Mouse (Mus musculus) lung, postnatal 10 days (tissue): Measurements from ENCODE around the gene Rora.
A peak's percentile ranks its signal among the peaks of the same experiment; 100 is the strongest.

Source experiments
- DNase-seq: peaks from one replicate; pipeline ENCODE4 v3.0.0; 2021

The Rora gene

DNA sequence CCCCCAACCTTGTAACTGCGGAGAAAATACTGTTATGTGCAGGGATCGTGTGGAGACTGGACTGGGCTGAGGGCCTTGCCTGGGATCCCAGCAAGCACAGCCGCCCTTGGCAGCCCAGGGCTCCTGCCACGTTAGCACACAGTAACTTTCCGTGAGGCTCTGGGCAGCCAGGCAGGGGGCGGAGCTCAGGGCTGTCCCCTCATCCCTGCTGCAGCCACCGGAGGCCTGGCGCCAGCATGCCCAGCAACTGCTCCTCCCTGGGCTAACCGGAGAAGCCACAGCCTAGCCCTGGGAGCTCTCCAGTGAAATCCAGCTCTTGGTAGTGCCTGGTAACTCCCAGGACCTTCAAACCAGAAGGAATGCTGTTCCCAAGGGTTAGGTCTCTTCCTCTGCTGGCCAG, 605.8 kb downstream of the Rora start:
- DNase-seq: peak; percentile 82

DNA sequence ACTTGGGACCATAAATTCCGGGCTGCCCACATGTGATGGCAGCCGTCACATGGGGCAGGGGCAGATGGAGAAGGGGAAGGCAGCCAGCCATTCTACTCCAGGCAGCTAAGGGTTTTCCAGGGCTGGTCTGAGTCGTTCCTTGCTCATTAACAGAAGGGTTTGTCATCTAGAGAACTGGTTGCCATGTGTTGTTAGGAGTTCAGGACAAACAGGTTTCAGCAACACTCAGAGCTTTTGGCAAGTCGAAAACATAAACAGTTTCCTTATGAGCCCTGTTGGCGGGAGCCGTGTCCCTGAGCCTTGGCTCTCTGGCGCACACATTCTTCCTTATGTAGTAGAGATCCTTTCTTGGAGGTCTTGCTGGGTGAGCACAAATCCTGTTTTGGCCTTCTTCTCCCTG, 611.6 kb downstream of the Rora start:
- DNase-seq: peak; percentile 61

DNA sequence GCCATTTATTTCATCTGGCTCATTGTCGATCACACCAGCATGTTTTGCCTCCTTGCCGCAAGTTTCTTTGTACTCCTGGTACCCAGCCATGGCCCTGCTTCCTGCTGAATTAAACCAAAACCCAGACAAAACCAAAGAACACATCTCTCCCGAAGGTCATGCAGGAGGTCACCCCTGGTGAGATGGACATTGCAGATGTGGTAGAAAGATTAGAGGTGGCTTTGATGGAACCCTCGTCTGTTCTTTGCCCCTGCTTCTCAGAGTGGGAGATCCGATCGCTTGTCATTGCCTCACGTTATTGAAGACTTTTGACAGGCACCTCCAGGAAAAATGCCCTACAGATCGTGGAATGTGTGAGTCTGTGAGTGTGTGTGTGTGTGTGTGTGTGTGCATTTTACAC, 616.8 kb downstream of the Rora start:
- DNase-seq: no peak

DNA sequence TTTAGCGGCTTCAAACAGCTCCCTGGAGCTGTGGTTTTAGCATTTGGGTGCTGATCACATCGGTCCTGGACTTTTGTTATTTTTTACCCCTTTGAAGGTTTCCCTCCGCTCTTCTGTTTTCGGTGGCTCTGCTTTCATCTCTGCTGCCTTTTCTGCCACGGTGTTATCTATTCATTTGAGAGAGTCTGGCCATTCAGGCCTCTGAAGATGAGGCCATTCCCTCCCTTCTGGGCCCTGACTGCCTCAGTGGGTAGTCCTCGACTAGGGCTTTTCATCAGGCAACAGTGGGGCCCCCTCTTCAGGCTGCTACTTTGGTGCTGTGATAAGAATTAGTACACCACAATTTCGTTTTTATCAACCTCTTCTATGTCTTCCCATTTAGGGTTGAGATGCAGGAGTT, 617.3 kb downstream of the Rora start:
- no peak for DNase-seq

DNA sequence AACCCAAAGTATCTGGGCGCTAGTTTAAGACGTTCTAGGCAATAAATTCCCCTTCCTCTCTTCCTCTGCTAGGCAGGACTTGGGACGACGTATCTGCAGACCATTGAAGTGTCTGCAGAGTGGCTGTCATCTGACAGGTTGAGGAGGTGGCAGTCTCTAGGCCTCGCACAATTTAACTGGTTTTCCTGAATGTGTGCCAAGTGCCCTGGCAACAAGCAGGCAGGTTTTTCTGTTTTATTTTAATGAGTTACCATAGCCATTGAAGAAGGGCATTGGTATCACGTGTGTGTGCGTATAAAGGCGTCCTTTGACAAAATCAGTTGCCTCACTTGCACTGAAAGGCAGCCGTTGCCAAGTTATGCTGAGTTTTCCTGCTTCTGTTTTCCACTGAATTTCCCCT, 619.3 kb downstream of the Rora start:
- no peak for DNase-seq

DNA sequence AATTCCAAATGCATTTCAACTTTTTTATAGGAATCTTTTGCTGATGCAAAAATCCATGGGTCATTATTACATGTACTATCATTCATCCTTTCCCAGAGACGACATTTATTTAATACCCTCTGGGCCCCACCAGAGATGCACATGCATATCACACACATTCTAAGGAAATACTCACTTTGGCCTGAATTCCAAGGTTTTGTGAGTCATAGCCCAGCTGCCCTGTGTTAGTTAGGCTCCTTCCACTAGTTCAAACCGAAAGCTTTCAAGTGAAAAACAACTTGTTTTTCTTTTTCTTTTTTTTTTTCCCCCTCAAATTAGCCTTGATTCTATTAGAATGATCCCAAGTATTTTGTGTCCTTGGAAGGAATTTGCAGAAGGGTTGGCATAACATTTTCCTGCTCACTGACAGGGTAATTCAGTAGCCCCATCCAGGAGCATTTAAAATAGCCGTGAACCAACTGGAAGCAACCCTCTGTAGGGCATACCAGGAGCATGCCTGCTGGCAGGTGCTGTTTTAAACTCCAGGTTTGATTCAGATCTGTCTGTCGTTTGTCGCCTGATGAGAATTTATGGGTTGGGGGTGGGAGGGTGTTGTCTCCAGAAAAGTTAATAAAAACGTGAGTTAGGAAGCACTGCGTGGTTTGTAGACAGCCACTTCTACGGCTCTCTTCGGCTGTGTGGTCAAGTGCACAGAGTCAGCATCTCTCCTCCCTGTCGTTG, 621.3 kb downstream of the Rora start:
- DNase-seq: no peak

DNA sequence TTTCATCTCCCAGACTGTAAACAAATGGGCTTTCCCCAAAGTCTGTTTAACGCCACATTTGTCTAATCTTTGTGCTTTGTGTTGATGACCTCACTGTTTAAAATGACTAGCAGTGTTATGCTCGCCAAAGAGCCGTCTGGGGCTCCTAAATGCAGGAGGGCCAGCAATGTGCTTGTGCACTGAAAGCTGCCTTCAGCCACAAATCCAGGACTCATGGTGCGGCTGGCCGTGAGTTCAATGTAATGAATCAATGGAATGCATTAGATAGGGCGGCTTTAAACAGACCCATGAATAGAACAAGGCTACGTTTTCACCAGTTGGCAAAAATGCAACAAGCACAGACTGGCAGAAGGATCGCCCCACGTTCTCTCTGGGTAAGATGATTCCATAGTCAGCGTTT, 623.7 kb downstream of the Rora start:
- DNase-seq: peak; percentile 27

DNA sequence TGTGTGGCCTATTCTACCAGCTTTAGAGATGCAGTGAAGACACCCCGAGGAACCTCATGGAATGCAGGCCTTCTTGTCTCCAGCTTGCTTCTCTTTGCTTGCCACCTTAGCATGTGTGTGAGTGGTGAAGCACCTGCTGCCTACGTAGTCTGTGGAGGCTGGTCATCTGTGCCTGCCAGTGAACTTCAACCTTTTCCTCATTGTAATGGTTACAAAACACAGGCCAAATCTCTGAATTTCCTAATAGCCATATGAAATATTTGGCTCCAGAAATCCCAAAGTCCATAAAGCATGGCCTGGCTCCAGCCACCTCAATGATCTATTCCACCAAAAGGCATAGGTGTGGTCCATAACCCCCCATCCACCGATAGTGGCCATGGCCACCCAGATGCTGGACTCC, 631.4 kb downstream of the Rora start:
- no peak for DNase-seq

DNA sequence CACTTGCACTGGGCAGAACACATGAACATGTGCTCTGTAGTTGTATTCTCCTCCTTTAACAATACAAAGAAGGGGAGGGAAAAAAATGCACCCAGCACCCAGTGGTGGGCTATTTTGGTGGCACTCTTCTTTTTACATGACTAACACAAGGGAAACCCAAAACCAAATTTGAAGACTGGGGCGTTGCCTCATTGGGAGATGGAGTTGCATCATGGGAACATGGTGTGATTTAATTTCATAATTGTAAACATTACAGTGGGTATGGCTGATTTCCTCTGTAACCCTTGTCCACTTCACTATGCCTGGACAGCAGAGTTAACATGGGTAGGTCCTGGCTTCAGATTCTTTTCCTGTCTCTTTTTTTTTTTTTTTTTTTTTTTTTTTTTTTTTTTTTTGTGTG, 634.5 kb downstream of the Rora start:
- no peak for DNase-seq

DNA sequence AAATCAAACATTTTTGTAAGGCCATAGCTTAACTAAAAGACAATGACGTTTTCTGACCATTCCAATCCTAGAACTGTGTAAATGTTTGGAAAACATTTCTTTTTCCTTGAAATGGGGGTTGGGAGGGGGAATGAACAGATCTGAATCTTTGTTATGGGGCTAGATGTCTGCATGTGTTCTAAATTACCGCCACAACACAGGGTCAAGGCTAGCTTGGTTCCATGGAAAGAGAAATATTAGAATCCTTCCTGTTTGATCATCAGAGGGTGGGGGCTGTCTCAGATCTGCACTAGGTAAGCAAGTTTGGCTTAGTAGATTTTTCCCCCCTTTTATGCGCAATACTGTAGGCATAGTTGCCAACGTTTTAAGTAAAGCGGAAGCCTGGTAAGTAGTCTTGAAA, 635.0 kb downstream of the Rora start:
- no peak for DNase-seq

DNA sequence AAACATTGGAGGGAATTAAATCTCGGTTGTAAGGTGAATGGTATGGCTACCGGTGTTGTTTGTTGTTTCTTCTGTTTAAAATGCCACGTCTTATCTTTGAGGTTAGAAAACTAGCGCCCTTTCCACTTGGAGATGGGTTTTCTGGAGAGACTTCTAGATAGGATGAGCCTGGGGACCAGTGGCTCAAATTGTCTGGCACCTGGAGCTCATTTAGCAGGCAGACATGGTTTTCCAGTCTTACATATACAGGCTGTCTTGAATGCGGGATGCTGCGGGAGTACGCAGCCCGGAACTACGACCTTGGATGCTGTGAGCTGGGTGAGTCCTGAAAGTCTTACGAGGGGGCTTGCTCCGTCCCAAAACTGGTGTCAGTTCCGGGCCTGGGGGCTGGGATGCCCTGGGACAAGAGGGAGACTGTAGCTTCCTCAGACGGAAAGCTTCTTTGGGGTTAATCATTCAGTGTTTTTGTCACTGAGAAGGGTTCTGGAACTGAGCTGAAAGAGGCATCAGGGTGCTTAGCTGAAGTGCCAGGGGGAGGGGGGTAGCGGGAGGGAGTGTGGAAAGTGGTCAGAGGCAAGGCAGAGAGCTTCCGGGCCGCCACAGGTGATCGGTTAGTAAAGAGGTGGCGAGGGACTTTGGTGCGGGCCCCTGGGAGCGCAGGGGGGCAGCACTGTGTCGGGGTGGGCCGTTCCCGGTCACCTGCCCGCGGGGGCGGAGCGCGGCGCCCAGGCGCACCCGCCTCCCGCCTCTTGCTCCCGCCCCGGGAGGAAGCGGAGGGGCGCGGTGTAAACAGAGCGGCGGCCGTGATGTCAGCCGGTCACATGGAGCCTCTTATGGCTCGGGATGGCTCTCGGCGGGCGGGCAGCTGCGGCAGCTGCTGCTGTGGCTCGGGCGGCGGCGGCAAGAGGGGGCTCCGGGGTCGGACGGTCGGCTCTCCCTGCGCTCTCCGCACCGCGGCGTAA, 635.8 kb downstream of the Rora start:
- DNase-seq: peak; percentile 92

DNA sequence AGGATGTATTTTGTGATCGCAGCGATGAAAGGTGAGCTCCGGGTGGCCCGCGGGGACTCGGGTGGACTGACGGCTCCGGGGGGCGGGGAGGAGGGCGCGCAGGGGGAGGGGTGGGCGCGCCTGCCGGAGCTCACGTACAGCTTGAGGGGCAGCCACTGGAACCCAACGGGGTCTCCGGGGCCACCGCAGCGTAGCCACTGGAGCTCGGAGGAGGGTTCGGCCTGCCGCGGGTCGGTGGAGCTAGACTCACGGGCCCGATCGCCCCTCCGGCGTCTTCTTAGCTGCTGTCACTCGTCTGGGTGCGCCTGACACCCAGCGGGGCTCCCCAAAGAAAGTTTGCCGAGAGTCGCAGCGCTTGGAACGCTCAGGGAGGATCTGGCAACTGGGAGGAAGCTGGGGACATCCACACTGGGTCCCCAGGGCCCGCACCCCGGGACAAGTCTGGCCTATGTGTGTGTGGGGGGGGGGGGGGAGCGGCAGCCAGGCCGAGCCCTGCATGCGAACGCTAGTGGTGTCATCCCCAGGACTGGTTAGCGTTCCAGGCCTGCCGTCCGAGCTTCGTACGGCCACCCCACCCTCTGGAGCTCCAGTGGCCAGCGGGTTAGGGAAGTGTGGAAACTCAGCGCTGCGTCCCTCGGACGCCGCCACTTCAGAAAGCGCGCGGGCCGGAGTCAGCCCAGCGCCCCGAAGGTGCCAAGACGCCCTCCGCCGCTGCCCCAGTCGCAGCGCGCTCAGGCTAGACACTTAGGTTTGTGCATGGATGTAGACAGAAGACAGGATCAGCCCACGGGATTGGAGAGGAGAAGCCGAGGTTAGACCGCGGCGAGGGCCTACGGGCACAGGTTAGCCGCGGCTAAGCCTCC, 636.7 kb downstream of the Rora start:
- peak; percentile 60 for DNase-seq

DNA sequence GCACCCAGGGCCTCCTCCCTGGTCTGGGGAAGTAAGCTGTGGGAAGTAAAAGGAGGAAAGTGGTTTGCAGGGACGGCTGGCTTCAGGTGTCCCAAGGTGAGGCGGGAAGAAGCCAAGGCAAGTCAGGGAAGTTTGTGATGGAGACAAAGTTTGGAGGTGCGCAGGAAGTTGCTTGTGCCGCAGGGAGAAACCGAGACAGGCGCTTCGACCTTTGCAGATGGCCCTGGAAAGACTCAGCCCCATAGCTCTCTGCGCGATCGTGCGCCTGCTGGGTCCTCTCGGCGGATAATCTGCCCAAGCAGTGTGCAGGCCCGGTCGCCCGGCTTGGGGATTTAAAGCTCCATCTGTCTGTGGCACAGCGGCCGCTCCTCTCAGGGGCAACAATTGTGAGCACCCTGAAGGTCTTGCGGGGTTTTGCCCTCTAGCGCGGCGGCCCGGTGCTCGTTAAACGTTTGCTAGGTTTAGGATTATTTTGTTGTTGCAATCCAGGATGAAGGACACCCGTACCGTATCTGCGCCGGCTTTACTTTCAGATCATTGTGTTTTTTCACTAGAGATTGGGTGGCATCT, 637.4 kb downstream of the Rora start:
- peak; percentile 20 for DNase-seq

DNA sequence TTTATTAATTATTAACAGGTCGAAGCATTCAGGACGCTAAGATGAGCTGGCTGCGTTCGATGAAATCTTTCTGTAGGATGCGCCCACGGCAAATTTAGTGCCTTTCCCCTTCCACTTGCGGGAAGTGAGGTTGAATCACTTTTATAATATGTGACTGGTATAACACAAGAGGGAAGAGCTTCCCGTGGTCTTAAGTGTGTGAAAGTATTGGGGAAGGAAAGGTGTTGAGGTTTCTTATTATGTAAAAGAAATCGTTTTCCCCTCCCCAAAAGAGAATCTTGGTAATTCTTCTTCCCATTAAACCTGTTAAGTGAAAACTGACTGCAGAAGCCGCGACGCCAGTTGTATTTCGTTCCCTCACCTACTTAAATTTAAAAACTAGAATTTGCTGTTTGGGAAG, 637.9 kb downstream of the Rora start:
- DNase-seq: no peak

DNA sequence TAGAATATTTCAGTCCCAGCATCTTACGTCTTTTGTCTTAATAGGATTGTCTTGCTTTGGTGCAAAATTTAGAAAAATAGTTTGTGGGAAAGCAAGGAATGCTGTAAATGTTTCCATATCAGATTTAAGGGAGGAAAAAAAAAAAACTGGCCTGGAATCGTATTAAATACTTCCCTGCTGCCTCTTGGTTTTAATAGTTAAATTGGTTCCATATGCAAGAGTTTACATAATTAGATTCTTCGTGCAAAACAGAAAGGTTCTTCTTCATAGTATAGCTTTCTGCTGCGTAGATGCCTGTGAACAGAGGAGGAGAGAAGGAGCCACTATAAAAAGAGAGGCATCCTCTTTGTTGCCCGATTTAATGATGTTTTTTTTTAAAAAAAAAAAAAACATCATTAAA, 638.8 kb downstream of the Rora start:
- DNase-seq: no peak

DNA sequence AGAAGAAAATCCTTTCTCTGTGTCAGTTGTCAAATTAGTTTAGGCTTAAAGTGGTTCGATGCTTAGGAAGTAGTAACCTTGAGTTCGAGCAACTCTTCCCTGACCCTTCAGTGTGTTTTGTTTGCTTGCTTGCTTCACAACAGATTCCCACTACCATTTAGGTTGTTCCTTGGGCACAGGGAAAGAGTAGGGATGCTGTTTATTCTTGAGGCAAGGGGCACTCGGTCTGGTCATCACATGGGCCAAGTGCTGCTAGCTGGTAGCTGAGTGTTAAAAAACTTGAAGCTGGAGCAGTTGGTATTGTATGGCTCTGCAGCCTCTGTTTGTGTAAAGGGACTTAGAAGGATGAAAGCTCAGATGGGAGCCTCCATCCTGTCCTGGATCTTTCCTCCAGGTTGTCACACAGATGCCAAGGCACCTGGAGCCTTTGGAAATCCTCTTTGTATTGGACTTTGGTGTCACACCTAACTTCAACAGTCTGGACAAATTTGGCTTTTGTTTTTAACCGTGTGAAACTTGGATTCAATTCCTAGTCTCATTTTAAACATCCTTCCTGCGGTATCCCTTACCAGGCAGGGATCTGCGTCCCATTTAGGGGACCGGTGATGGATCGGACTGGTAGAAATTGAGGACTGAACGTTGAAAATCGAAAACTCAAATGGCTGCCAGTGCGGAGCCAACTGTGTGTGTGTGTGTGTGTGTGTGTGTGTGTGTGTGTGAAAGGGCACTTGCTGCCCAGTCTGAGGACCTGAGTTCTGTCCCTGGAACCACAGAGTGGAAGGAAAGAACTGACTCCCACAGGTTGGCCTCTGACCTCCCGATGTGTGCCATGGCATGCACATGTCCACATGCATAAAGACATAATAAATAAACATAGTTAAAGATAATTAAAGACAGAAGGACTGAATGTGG, 639.4 kb downstream of the Rora start:
- DNase-seq: no peak

DNA sequence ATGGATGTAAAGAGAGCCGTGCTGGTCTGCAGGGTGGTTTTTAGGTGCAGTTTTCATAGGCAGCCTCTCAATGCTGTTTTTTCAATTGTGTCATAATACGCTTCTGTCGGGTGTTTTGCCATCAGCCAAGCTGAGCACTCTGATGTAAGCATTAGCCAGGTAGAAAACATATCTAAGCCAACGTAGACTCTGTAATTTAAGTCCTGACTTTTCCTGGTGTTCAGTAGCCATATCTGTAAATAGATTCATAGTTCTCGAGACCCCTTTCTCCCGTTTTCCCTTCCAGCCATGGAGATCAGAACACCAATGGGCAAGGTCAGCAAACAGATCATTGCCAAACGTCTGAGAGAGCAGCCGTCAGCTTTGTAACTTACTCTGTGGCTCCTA, 640.1 kb downstream of the Rora start:
- no peak for DNase-seq

DNA sequence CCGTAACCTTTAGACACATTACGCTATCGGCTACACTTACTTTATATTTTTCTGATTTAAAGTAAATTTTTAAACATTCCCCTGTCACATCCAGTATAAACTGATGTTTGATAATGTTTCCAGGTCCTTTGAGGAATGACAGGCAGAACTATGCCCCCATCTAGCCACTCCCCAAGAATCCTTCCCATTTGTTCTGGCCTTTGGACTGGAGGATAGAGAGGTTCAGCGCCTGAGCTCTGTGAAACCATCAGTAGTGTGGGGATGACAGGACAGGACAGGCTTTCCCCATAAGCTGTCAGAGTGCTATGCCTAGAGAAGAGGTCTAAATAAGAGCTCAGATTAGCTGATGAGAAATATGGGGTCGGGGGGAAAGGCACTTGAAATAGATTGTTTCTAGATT, 640.8 kb downstream of the Rora start:
- DNase-seq: no peak

DNA sequence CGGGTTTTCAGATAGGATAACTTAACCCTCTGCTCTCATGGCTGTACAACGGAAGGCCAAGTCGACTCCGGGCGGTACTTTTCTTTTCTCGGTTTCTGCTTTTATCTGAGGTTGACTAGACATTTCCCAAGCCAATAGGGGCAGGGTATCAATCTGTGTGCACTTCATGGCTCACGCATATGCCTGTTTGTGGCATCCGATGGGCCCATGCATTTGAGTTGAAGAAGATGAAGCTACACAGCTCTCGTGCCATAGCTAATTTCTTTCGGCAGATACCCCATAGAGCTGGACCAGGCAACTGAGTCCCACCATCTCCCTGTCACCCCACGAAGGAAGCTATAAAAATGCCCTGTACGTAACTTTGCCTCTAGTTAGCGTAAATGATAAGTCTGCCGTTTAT, 641.3 kb downstream of the Rora start:
- no peak for DNase-seq

DNA sequence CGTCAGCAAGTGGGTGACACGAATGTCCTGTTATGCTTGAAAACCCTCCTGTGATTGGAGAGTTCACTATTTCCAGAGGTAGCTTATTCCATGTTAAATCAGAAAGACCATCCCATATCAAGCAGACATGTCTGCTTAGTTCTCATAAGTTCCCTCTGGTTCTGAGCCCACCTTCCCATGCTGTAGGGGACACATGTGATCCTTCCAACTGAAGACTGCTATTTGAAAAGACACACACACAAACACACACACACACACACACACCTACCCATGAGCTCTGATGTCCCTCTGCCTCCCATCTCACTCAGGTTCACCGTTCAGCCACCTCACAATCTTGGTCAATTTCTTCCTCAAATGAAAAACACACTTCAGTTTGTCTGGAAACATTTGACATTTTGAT, 642.2 kb downstream of the Rora start:
- DNase-seq: no peak

DNA sequence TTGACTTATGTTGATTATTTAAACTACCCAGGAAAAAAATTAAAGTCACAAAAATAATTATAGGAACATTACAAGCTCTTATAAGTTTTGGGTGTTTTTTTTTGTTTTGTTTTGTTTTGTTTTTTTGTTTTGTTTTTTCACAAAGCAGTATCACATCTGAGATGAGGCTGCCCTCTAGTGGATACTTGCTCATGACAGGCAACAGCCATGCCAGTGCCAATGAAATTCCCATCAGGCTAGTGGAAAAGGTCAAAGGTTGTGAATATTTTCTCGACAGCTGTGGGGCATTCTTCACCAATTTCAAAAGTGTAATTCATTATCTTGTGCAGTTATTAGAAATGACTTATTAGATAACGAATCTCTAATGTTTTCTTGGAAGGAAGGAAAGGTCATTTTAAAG, 642.8 kb downstream of the Rora start:
- DNase-seq: peak; percentile 88
